Mouse (Mus musculus): ENCODE results near the gene Med8. TPM values are rescaled to one million over a fixed set of nuclear protein-coding genes. Genes with fewer than 3 reads are reported as not detected.
A peak's percentile ranks its signal among the peaks of the same experiment; 100 is the strongest.

Med8 gene
- polyA plus RNA-seq, 1 experiment from 2014 or later: 171 TPM

DNA sequence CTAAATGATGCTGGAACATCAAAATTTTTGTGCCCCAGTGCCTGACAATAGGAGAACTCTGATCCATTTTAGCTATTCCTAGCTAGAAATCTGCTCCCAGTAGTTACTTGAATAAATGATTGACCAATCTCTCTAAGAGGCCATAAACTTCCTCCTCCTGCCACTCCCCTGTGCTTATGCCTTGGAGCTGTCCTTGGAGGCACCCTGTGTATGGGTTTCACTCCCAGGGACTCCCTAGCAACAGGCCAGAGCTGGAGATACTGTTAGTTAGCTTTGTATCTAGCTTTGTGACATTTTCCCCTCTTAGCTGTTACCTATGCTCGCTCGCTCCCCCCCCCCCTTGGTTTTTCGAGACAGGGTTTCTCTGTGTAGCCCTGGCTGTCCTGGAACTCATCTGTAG, 12.2 kb downstream of the Med8 start:
- 96% methylated on average over 3 of the region's 3 CpGs for WGBS
- DNase-seq (ENCODE audit: extremely low spot score, low spot score): no peak
- no peaks in the 10 kb centered on the region for H3K9me3 ChIP-seq
- no peaks in the 10 kb centered on the region; the same call in 1 of the 2 replicates for H3K4me1 ChIP-seq
- H3K27ac ChIP-seq: no peak overlapping the region
- H3K36me3 ChIP-seq (replicated peaks): peaks cover 69% of the 10 kb centered on the region
- no peak overlapping the region for H3K4me3 ChIP-seq
- H3K27me3 ChIP-seq (ENCODE audit: poor library complexity, severe bottlenecking): no peaks in the 10 kb centered on the region

DNA sequence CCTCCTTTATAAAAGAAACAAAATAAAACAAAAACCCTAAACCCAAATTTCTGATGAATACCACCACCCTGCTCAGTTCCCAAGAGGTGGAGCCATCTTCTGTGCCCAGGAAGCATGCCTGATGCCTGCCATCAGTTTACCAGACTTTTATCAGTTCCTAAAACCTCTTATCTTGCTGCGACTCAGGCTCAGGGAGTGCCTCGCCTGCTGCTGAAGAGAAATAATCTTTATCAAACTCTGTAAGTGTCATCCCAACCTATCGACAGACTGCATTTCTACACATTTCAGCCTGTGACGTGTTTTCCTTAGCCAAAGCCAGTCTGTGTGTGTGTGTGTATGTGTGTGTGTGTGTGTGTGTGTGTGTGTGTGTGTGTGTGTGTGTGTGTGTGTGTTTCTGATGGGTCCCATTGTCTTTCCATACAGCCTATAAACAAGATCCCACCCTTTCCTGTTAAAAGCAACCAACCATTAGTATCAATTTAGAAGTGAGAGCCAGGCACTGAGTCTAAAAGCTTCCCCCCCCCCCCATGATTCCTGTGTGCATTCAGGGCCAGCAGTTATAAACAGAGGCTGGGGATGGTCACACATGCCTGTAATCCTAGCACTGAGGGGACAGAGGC, 15.5 kb downstream of the Med8 start:
- no peak overlapping the region for H3K4me3 ChIP-seq
- WGBS: 93% methylated on average over 4 of the region's 4 CpGs
- H3K36me3 ChIP-seq (replicated peaks): peaks cover 38% of the 10 kb centered on the region
- H3K9me3 ChIP-seq: no peaks in the 10 kb centered on the region
- H3K4me1 ChIP-seq: peaks cover 27% of the 10 kb centered on the region
- DNase-seq (ENCODE audit: extremely low spot score, low spot score): no peak
- H3K27me3 ChIP-seq (ENCODE audit: poor library complexity, severe bottlenecking): no peaks in the 10 kb centered on the region
- no peak overlapping the region for H3K27ac ChIP-seq

DNA sequence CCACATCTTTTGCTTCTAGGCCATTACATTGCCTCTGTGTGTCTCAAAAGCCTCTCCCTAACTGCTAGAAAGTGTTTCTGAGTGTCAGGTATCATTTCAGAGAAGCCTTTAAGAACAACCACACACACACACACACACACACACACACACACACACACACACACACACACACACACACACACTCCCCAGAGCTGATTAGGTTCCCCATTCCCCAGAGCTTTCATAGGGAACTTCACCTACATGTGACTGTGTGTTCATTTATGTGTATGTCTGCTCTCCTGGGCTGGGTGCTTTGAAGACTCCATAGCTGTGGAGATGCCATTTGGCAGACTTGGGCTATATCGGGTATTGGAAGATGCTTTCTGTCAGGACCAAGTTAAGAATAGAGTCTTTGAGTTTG, 16.2 kb downstream of the Med8 start:
- no peak for DNase-seq (ENCODE audit: extremely low spot score, low spot score)
- H3K27ac ChIP-seq: no peak overlapping the region
- no peaks in the 10 kb centered on the region for H3K27me3 ChIP-seq (ENCODE audit: poor library complexity, severe bottlenecking)
- 89% methylated on average over 1 of the region's 1 CpGs for WGBS
- no peak overlapping the region for H3K4me3 ChIP-seq
- H3K36me3 ChIP-seq (replicated peaks): peaks cover 38% of the 10 kb centered on the region
- no peaks in the 10 kb centered on the region for H3K9me3 ChIP-seq
- peaks cover 31% of the 10 kb centered on the region for H3K4me1 ChIP-seq

DNA sequence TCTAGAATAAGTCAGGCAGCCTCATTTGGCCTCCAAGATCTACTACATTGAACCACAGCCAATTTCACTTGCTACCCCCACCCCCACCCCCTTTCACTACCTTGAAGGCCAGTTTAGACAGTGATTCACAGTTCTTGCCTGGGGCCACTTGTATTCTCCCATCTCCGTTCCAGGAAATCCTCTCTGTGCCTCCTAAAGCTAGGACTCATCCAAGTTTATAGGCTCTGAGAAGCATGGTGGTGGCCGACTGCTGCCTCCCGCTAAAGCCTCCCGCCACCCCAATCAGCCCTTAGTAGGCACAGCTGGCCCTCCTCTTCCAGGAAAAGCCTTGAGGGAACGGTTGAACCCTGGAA, 18.3 kb downstream of the Med8 start:
- H3K4me1 ChIP-seq: peaks cover 33% of the 10 kb centered on the region
- no peaks in the 10 kb centered on the region for H3K27me3 ChIP-seq (ENCODE audit: poor library complexity, severe bottlenecking)
- peak overlapping the region; percentile 92 for H3K27ac ChIP-seq
- no peaks in the 10 kb centered on the region for H3K9me3 ChIP-seq
- WGBS: 4% methylated on average over 5 of the region's 5 CpGs
- peaks cover 41% of the 10 kb centered on the region for H3K36me3 ChIP-seq (replicated peaks)
- H3K4me3 ChIP-seq: peak overlapping the region; percentile 79
- no peak for DNase-seq (ENCODE audit: extremely low spot score, low spot score)

DNA sequence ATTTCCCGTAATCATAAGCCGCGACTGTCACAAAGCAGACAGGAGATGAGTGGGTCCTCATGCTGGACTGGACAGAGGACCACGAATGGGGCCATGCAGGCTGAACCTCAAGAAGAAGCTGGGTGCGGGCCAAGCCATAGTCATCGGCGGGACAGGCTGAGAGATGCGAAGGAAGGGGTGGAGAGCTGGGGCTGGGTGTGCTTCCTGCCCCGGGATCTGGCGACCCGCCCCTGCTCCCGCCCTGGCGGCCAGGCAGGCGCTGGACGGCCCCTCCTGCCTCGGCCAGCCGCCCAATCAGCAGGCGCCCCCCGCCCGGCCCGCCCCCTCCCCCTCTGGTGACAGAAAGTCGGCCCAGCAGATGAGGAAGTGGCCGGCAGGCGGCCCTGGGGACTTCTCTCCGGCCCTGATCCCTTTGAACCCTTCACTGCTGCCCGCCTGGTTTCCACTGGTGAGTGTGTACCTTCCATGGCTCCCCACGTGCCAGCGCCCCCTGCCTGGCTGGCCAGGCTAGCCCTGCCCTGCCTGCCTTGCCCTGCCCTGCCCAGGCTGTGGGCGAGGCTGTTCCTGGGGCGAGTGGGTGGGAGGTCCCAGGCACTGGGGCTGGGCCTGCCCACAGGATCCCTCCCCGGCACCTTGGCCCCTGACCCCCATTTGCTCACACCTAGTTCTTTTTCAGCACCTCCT, 18.8 kb downstream of the Med8 start, which contains the start of gene Elovl1:
Elovl1 (plus strand) TSS at position 326 of the 684 bp plus-strand sequence.
- under 1% methylated on average over 31 of the region's 31 CpGs for WGBS

DNA sequence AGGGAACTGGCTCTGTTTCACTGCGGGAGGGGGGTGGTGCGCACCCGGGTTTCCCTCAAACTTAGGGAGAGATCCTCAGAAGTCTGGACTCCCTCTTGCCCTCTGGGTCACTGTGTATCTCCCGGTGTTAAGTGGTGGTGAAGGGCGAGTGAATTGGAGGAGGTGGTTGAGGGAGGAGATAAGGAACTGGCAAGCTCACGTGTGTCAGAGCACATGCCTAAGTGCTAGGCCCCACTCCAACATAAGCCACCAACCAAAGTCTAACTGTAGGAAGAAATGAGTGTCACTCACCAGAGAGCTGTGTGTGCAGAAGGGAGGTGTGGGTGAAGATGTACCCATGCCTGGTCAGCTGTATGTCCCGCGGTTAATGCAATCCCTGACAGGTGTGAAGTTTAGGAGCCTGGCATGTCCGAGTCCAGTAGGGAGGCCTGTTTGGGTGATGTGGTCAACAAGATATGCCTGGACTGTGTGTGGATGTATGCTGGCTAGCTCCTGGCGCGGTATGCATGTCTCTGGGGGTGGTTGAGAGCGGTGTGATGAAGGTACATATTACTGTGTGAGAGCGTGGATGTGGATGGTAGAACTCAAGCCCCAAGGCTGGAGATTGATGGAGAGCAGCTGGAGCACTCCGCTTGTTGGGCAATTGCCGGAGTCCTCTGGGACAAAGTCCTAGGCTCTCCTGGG, 19.5 kb downstream of the Med8 start:
- WGBS: 58% methylated on average over 15 of the region's 15 CpGs
- no peak for DNase-seq (ENCODE audit: extremely low spot score, low spot score)
- Histone ChIP-seq H3K4me3 (peak overlapping the region; percentile 79), H3K36me3 (replicated peaks) (peaks cover 48% of the 10 kb centered on the region), H3K9me3 (no peaks in the 10 kb centered on the region), H3K27me3 (ENCODE audit: poor library complexity, severe bottlenecking) (no peaks in the 10 kb centered on the region), H3K27ac (peak overlapping the region; percentile 92), H3K4me1 (peaks cover 40% of the 10 kb centered on the region)

More for the DNA sequence above, 18.8 kb downstream of the Med8 start, which contains the start of gene Elovl1:
- peak; percentile 89 for DNase-seq (ENCODE audit: extremely low spot score, low spot score)
- Histone ChIP-seq H3K4me3 (peak within 1 kb of the TSS; percentile 79), H3K4me1 (peaks cover 35% of the 10 kb centered on the region), H3K9me3 (no peaks in the 10 kb centered on the region), H3K27ac (peak within 1 kb of the TSS; percentile 92), H3K36me3 (replicated peaks) (peaks cover 46% of the 10 kb centered on the region), H3K27me3 (ENCODE audit: poor library complexity, severe bottlenecking) (no peaks in the 10 kb centered on the region)

DNA sequence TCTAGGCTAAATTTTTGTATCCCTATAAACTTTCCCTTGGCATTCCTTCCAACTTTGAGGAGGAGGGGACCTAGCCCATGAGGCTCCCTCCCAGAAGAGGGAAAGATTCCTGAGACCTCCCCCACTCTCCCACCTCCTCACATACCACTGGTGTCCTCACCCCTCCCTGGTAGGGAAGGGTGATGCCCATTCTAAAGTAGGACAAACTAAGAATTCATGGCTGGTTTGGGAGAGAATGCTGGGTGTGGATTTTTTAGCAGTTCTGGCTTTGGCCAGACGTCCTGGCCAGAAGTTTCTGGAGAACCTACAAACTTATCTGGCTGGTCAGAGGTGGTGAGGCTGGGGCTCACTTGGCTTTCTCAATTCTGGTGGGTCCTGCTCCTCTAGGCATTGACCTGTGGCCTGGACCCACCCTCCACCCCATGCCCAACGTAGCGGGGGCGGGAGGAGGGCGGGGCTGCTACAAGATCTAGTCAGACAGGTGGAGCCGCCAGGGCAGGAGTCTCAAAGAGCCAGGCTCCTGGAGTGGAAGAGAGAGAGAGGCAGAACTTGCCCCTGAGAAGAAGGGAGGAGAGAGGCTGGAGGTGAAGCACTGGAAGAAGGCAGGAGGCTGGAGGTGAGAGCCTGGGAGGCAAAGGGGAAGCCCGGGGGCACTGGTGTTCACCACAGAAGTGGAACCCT, 20.2 kb downstream of the Med8 start:
- peaks cover 50% of the 10 kb centered on the region for H3K36me3 ChIP-seq (replicated peaks)
- H3K9me3 ChIP-seq: no peaks in the 10 kb centered on the region
- peak overlapping the region; percentile 92; the same call in 1 of the 2 replicates for H3K27ac ChIP-seq
- H3K27me3 ChIP-seq (ENCODE audit: poor library complexity, severe bottlenecking): no peaks in the 10 kb centered on the region
- DNase-seq (ENCODE audit: extremely low spot score, low spot score): no peak
- 59% methylated on average over 7 of the region's 7 CpGs for WGBS
- peak overlapping the region; percentile 79 for H3K4me3 ChIP-seq
- H3K4me1 ChIP-seq: peaks cover 47% of the 10 kb centered on the region

DNA sequence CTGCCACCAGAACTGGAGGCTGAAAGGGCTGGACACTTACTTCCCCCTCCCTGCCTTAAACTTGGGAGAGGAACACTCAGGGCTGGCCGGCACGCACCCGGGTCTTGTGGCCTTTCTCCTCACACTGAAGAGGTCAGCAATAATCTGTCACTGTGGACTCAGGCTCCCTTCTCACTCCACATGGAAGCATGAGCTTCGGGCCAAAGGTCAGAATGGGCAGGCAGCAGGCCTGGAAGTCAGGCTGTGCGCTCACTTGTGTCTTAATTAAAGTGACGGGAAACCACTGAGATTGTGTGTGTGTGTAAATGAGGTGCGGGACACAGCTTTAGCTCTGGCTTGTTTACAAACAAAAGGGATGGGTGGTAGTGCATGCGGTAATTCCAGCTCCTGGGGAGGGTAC, 23.2 kb downstream of the Med8 start:
- DNase-seq (ENCODE audit: extremely low spot score, low spot score): no peak
- WGBS: 85% methylated on average over 8 of the region's 8 CpGs
- no peak overlapping the region for H3K4me3 ChIP-seq
- H3K27ac ChIP-seq: no peak overlapping the region
- H3K9me3 ChIP-seq: no peaks in the 10 kb centered on the region
- H3K27me3 ChIP-seq (ENCODE audit: poor library complexity, severe bottlenecking): no peaks in the 10 kb centered on the region
- peaks cover 68% of the 10 kb centered on the region for H3K36me3 ChIP-seq (replicated peaks)
- H3K4me1 ChIP-seq: peaks cover 69% of the 10 kb centered on the region

DNA sequence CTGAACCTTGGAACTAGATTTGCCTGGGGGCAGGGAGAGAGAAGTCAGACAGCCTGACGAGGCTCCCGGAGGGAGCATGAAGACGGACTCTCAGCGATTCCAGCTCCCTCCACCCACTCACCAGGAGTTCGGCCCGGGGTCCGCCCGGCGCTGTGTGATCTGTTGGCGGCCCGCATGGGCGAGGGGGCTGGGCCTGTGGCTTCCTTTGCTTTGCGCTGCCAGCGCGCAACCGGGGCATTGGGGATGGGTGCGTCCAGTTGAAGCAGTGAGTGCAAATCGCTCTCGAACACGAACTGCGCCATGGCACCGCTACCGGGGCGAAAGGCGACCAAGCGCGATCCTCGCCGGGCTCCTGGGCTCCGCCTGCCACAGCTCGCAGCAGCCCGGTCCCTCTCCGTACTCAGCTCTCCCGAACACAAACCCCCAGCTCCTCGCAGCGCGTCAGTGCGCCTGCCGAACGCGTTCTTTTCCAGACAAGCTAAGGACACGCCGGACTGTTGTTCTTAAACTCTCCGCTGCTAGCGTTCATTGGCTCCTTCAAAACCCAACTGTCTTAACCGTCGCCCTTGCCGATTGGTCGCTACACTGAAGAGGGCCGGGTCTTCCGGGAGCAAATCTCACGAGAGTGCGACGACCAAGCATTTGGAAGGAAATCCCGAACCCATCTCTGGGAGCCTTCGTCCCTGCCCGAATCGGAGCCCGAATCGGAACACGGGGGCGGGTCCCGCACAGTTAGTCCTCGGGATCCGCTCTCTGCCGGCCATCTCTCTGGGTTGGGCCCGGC, 27.9 kb downstream of the Med8 start, which contains the start of gene Cdc20:
Cdc20 (minus strand) TSS at position 533 of the 784 bp plus-strand sequence.
- no peaks in the 10 kb centered on the region for H3K27me3 ChIP-seq (ENCODE audit: poor library complexity, severe bottlenecking)
- peak within 1 kb of the TSS; percentile 99 for H3K4me3 ChIP-seq
- WGBS: under 1% methylated on average over 67 of the region's 67 CpGs
- peaks cover 50% of the 10 kb centered on the region for H3K4me1 ChIP-seq
- H3K36me3 ChIP-seq (replicated peaks): peaks cover 42% of the 10 kb centered on the region
- DNase-seq (ENCODE audit: extremely low spot score, low spot score): peak; percentile 95
- peak within 1 kb of the TSS; percentile 96 for H3K27ac ChIP-seq
- H3K9me3 ChIP-seq: no peaks in the 10 kb centered on the region

DNA sequence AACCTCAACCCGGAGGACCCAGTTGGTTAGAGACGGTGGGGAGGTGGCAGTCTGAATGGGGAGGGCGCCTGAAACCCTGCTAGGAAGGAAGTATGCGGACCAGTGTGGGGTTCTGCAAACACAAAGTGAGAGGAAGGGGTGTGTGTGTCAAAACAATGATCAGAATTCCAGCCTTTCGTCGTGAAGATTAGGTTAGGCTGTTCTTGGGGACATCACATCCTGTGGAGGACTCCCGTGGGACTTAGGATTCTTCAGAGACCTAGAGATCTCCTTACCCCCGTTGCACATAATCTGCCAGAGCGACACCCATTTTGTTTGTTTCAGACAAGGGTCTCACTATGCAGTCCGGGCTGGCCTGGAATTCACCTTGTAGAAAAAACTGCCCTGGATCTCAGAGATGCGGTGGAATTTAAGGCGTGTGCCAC, 28.7 kb downstream of the Med8 start:
- DNase-seq (ENCODE audit: extremely low spot score, low spot score): no peak
- Histone ChIP-seq H3K27me3 (ENCODE audit: poor library complexity, severe bottlenecking) (no peaks in the 10 kb centered on the region), H3K4me3 (peak overlapping the region; percentile 99), H3K9me3 (no peaks in the 10 kb centered on the region), H3K27ac (peak overlapping the region; percentile 96), H3K4me1 (peaks cover 47% of the 10 kb centered on the region), H3K36me3 (replicated peaks) (peaks cover 33% of the 10 kb centered on the region)
- 9% methylated on average over 12 of the region's 12 CpGs for WGBS

DNA sequence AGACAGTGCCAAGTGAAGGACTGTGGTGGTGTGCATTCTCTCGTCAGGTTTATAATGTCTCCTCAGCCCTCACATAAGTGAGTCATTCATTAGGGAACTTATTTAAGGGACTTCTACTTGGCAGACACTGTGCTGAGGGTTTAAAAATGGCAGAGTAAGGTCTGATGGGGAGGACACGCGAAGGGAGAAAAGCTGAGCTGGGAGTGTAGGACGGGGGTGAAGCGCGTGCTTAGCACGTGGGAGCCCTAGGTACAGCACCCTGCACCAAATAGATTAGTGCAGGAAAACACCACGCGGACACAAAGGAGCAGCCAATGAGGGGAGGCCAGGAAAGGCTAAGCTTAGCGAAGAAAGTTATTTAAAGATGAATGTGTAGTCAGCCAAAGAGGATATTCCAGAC, 36.0 kb downstream of the Med8 start:
- Histone ChIP-seq H3K36me3 (replicated peaks) (no peaks in the 10 kb centered on the region), H3K27ac (no peak overlapping the region), H3K27me3 (ENCODE audit: poor library complexity, severe bottlenecking) (peaks cover 4% of the 10 kb centered on the region; the same call in 1 of the 2 replicates), H3K4me3 (no peak overlapping the region), H3K9me3 (no peaks in the 10 kb centered on the region), H3K4me1 (peaks cover 21% of the 10 kb centered on the region)
- 88% methylated on average over 10 of the region's 10 CpGs for WGBS
- DNase-seq (ENCODE audit: extremely low spot score, low spot score): no peak
